Mouse (Mus musculus): ENCODE measurements at regions not wholly inside any gene's neighbourhood (a gene's known extent, or its start where the extent isn't known, plus 50 kb on each side); places are given as distances from the start of the nearest gene placed in this dataset.

- TF ChIP-seq POLR2A (IDR thresholded peaks at IDR 0.05; ENCODE audit: borderline replicate concordance, insufficient read depth, low read length) (no peak), CTCF (IDR thresholded peaks at IDR 0.05; ENCODE audit: borderline replicate concordance, insufficient read depth, low read depth, low read length) (no peak)
Observed at GRCm38 (mm10) chr10:120646862-120647311, 170.6 kb upstream of the Hmga2 start.

Data from cerebellum, adult 2 months (tissue).